Mouse (Mus musculus): ENCODE measurements around the gene Ankrd39.

- no peak for TF ChIP-seq CTCF (conservative IDR thresholded peaks at IDR 0.05; ENCODE audit: low read length)
- no peak for TF ChIP-seq POU5F1 (IDR thresholded peaks at IDR 0.05; ENCODE audit: borderline replicate concordance, low read length)
- no peak for TF ChIP-seq NANOG (IDR thresholded peaks at IDR 0.05; ENCODE audit: borderline replicate concordance, low read length)
These were observed 16.4 kb upstream of the Ankrd39 start for GRCm38 (mm10) chr1:36563632-36564031.
